Mouse (Mus musculus): Measurements from ENCODE around the gene Dab1. TPM values are rescaled to one million over a fixed set of nuclear protein-coding genes. Genes with fewer than 3 reads are reported as not detected.

Dab1 gene
- polyA plus RNA-seq, 1 experiment, result not detected

DNA sequence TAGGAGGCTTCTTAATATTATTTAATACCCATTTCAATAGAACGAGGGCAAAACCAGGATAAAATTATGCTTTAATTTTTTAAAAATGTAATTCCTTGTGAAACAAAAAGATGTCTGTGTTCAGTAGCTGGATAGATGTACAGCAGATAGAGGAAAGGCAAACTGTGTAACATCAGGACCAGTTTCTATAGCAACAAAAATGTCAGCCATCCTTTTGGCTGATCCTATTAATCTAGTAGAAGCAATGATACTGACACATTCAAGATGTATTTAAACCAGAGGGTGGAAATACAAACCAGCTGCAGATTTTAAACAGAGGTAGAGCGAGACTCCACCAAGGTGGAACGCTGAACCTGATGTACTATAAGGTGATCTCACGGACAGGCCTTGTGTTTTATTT, 393.0 kb downstream of the Dab1 start:
- Histone ChIP-seq H3K4me3 (ENCODE audit: insufficient read depth, poor library complexity, severe bottlenecking) (no peak overlapping the region), H3ac (ENCODE audit: control insufficient read depth, insufficient read length, low read depth) (no peak overlapping the region), H3K36me3 (ENCODE audit: control insufficient read depth, insufficient read depth) (no peaks in the 10 kb centered on the region), H3K79me3 (ENCODE audit: low read depth) (no peaks in the 10 kb centered on the region), H3K27me3 (ENCODE audit: control insufficient read depth, insufficient read depth, insufficient read length) (no peaks in the 10 kb centered on the region), H3K79me2 (ENCODE audit: control insufficient read depth, insufficient read depth) (no peaks in the 10 kb centered on the region)
- TF ChIP-seq MYOD1 (IDR thresholded peaks at IDR 0.05; ENCODE audit: control insufficient read depth, insufficient read length, low read depth) (no peak), USF1 (IDR thresholded peaks at IDR 0.05; ENCODE audit: low read depth) (no peak), CEBPB (IDR thresholded peaks at IDR 0.05; ENCODE audit: low read depth) (no peak)

DNA sequence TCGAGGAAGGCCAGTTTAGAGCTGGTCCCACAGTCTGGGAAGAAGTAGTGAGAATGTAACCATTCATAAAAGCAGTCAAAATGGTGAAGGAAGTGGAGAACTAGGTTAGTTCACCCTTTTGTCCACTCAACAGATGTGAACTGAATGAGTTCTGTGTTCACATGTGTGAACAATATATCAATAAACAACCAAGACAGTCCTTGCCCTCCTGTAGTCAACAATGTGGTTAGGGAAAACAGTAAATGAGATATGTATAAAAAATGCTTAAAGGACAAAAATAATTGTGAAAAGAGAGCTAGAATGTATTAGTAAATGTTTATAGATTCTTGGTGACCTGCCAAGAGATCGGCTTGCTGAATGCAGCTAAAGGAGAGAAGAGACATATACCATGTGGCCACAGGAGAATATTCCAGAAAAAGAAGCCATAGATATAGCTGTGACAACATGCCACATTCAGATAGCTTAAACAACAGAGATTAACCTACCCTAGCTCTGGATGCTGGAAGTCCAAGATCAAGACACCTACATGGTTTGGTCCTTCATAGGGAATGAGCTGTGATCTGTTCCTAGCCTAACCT, 406.0 kb downstream of the Dab1 start:
- Histone ChIP-seq H3K27me3 (ENCODE audit: control insufficient read depth, insufficient read depth, insufficient read length) (no peaks in the 10 kb centered on the region), H3K79me2 (ENCODE audit: control insufficient read depth, insufficient read depth) (no peaks in the 10 kb centered on the region), H3K4me3 (ENCODE audit: insufficient read depth, poor library complexity, severe bottlenecking) (no peak overlapping the region), H3ac (ENCODE audit: control insufficient read depth, insufficient read length, low read depth) (no peak overlapping the region), H3K36me3 (ENCODE audit: control insufficient read depth, insufficient read depth) (no peaks in the 10 kb centered on the region), H3K79me3 (ENCODE audit: low read depth) (no peaks in the 10 kb centered on the region)
- TF ChIP-seq MAX (IDR thresholded peaks at IDR 0.05), result no peak
- TF ChIP-seq MYOG (IDR thresholded peaks at IDR 0.05; ENCODE audit: control insufficient read depth, extremely low read depth, insufficient read length), result no peak
- TF ChIP-seq CEBPB (IDR thresholded peaks at IDR 0.05; ENCODE audit: low read depth), result no peak
- TF ChIP-seq MYOD1 (IDR thresholded peaks at IDR 0.05; ENCODE audit: control insufficient read depth, insufficient read length, low read depth), result no peak
- no peak for TF ChIP-seq FOSL1 (IDR thresholded peaks at IDR 0.05; ENCODE audit: insufficient read depth, low read length, poor library complexity, severe bottlenecking)
- TF ChIP-seq CTCF (IDR thresholded peaks at IDR 0.05; ENCODE audit: control insufficient read depth, insufficient read depth, insufficient read length), result no peak
- TF ChIP-seq USF1 (IDR thresholded peaks at IDR 0.05; ENCODE audit: low read depth), result no peak

DNA sequence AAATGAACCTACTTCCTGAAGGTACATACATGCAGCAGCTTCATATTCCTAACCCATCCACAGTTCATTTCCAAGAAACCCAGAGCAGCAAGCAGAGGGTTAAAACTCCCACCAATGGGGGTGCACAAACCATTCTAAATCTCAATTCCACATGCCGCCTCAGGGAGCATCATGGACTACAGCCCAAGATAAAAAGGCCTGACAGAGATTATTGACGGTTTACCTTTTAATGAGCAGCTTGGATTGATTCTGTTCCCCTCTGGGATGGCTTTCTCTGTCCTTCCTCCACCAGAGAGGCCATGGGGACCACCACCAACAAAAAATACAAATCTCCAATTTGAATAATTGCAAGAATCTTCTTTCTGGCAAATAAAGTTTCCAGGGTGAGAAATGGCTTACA, 407.7 kb downstream of the Dab1 start:
- H3K27me3 ChIP-seq (ENCODE audit: control insufficient read depth, insufficient read depth, insufficient read length), result no peaks in the 10 kb centered on the region
- H3K36me3 ChIP-seq (ENCODE audit: control insufficient read depth, insufficient read depth), result no peaks in the 10 kb centered on the region
- no peak for TF ChIP-seq FOSL1 (IDR thresholded peaks at IDR 0.05; ENCODE audit: insufficient read depth, low read length, poor library complexity, severe bottlenecking)
- TF ChIP-seq MYOD1 (IDR thresholded peaks at IDR 0.05; ENCODE audit: control insufficient read depth, insufficient read length, low read depth), result no peak
- TF ChIP-seq USF1 (IDR thresholded peaks at IDR 0.05; ENCODE audit: low read depth), result no peak
- no peak overlapping the region for H3ac ChIP-seq (ENCODE audit: control insufficient read depth, insufficient read length, low read depth)
- no peaks in the 10 kb centered on the region for H3K79me2 ChIP-seq (ENCODE audit: control insufficient read depth, insufficient read depth)
- no peak overlapping the region for H3K4me3 ChIP-seq (ENCODE audit: insufficient read depth, poor library complexity, severe bottlenecking)
- H3K79me3 ChIP-seq (ENCODE audit: low read depth), result no peaks in the 10 kb centered on the region

DNA sequence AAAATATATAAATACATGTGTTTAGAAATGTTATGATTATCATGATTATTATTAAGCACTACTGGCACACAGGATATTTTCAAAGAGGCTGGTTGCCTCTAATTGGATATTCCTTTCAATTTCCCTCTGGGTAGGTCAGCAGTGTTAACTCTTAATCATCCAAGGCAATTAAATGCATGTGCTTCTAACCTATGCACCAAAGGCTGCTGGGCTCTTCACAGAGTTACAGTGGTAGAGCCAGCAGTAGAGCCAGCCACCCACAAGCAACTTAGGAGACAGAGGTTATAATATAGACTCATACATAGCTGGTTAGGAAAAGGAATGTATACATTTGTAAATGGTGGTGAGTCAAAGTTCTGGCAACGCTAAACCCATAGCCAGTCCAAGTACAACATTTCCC, 408.1 kb downstream of the Dab1 start:
- Histone ChIP-seq H3K79me3 (ENCODE audit: low read depth) (no peaks in the 10 kb centered on the region), H3ac (ENCODE audit: control insufficient read depth, insufficient read length, low read depth) (no peak overlapping the region), H3K36me3 (ENCODE audit: control insufficient read depth, insufficient read depth) (no peaks in the 10 kb centered on the region), H3K27me3 (ENCODE audit: control insufficient read depth, insufficient read depth, insufficient read length) (no peaks in the 10 kb centered on the region), H3K4me3 (ENCODE audit: insufficient read depth, poor library complexity, severe bottlenecking) (no peak overlapping the region), H3K79me2 (ENCODE audit: control insufficient read depth, insufficient read depth) (no peaks in the 10 kb centered on the region)
- TF ChIP-seq USF1 (IDR thresholded peaks at IDR 0.05; ENCODE audit: low read depth), result no peak
- TF ChIP-seq MYOG (IDR thresholded peaks at IDR 0.05; ENCODE audit: control insufficient read depth, extremely low read depth, insufficient read length), result no peak
- TF ChIP-seq CTCF (IDR thresholded peaks at IDR 0.05; ENCODE audit: control insufficient read depth, insufficient read depth, insufficient read length), result no peak
- TF ChIP-seq FOSL1 (IDR thresholded peaks at IDR 0.05; ENCODE audit: insufficient read depth, low read length, poor library complexity, severe bottlenecking), result no peak
- TF ChIP-seq MAX (IDR thresholded peaks at IDR 0.05), result no peak
- no peak for TF ChIP-seq CEBPB (IDR thresholded peaks at IDR 0.05; ENCODE audit: low read depth)
- TF ChIP-seq MYOD1 (IDR thresholded peaks at IDR 0.05; ENCODE audit: control insufficient read depth, insufficient read length, low read depth), result no peak

DNA sequence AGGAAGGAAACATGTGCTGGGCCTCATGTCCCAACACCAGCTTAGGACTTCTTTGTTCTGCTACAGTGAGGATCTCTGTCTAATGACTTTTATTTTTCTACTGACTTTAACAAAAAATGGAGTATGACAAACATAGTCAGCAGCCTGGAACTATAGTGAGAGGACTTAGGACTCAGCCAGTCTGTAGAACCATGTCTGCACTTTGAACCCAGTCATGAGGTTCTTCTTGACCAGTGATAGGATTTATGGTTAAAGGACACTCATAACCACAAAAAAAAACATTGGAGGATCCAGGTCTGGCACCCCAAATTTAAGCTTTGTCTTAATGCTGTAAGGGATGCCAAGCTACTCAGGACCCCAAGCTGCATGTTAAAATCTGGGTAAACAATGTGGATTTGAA, 416.9 kb downstream of the Dab1 start:
- Histone ChIP-seq H3ac (ENCODE audit: control insufficient read depth, insufficient read length, low read depth) (no peak overlapping the region), H3K36me3 (ENCODE audit: control insufficient read depth, insufficient read depth) (no peaks in the 10 kb centered on the region), H3K79me3 (ENCODE audit: low read depth) (no peaks in the 10 kb centered on the region), H3K27me3 (ENCODE audit: control insufficient read depth, insufficient read depth, insufficient read length) (no peaks in the 10 kb centered on the region), H3K4me3 (ENCODE audit: insufficient read depth, poor library complexity, severe bottlenecking) (no peak overlapping the region), H3K79me2 (ENCODE audit: control insufficient read depth, insufficient read depth) (no peaks in the 10 kb centered on the region)
- TF ChIP-seq CEBPB (IDR thresholded peaks at IDR 0.05; ENCODE audit: low read depth) (no peak), CTCF (IDR thresholded peaks at IDR 0.05; ENCODE audit: control insufficient read depth, insufficient read depth, insufficient read length) (no peak), USF1 (IDR thresholded peaks at IDR 0.05; ENCODE audit: low read depth) (no peak)

DNA sequence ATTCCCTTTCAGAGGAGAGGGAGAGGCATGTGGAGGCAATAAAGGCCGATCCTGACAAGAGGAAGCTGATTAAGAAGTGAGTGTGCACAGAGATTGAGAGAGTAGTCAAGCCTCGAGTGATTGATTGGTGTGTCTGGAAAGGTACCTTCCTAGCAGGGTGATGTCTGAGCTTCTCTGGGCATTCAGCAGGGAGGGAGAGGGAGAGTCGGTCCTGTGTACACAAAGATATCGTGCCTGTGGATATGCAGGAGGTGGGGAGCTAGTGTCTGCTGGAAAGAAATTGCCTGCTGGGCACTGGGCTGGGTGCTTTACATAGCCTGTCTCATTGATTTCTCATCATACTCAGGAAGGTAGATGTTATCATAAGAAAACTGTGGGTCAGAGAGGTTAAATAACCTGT, 420.4 kb downstream of the Dab1 start:
- no peak for TF ChIP-seq MAX (IDR thresholded peaks at IDR 0.05)
- Histone ChIP-seq H3ac (ENCODE audit: control insufficient read depth, insufficient read length, low read depth) (no peak overlapping the region), H3K36me3 (ENCODE audit: control insufficient read depth, insufficient read depth) (no peaks in the 10 kb centered on the region), H3K79me2 (ENCODE audit: control insufficient read depth, insufficient read depth) (no peaks in the 10 kb centered on the region), H3K27me3 (ENCODE audit: control insufficient read depth, insufficient read depth, insufficient read length) (no peaks in the 10 kb centered on the region), H3K79me3 (ENCODE audit: low read depth) (no peaks in the 10 kb centered on the region), H3K4me3 (ENCODE audit: insufficient read depth, poor library complexity, severe bottlenecking) (no peak overlapping the region)
